Mouse (Mus musculus): ENCODE measurements at regions not wholly inside any gene's neighbourhood (a gene's known extent, or its start where the extent isn't known, plus 50 kb on each side); places are given as distances from the start of the nearest gene placed in this dataset.

DNA sequence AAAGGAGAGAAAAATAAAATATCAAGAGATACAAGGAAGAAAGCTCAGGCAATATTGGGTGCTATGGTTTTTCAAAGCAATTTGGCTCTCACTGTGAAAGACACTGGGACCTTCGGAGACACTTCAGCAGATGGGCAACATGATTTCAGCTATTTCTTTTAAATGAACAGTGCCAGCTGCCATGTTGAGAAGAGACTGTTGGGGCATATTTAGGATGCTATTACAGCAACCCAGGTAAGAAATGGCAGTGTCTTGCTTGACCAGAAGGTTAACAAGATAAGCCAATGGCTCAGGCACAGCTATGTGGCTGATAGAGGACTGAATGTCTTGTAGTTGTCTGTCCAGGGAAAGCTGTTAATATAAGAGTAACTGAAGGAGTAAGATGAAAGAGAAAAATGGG is 348.6 kb downstream of the Ankrd7 start:
- Histone ChIP-seq H3K4me1 (replicated peaks) (no peaks in the 10 kb centered on the region), H3K4me3 (no peak overlapping the region), H3K27me3 (no peaks in the 10 kb centered on the region), H3K36me3 (no peaks in the 10 kb centered on the region), H3K27ac (no peak overlapping the region), H3K9ac (no peak overlapping the region), H3K9me3 (no peaks in the 10 kb centered on the region), H3K4me2 (no peak overlapping the region)
- ATAC-seq (ENCODE audit: low FRiP score) = no peak
- 85% methylated on average over 1 of the region's 1 CpGs for WGBS

DNA sequence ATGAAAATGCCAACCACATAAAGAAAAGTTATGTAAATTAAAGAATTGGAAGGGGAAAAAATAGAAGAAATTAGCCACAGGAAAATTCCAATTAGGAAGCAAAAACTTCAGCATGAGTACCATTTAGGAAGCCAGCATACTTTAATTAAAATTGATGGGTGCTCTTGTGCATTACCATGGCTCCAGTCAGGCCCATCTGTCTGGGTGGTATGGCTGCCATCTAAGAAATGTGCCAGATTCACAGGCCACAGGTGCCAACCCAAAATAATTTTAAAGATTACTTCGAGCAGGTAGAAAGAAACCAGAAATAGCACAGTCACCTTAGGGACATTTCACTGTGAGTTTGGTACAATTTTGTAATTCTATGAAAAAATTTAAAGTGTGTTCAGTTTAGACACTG is 349.0 kb downstream of the Ankrd7 start:
- Histone ChIP-seq H3K36me3 (no peaks in the 10 kb centered on the region), H3K9ac (no peak overlapping the region), H3K27me3 (no peaks in the 10 kb centered on the region), H3K4me3 (no peak overlapping the region), H3K4me2 (no peak overlapping the region), H3K27ac (no peak overlapping the region), H3K4me1 (replicated peaks) (no peaks in the 10 kb centered on the region), H3K9me3 (no peaks in the 10 kb centered on the region)
- no peak for ATAC-seq (ENCODE audit: low FRiP score)
- WGBS = 86% methylated on average over 1 of the region's 1 CpGs

DNA sequence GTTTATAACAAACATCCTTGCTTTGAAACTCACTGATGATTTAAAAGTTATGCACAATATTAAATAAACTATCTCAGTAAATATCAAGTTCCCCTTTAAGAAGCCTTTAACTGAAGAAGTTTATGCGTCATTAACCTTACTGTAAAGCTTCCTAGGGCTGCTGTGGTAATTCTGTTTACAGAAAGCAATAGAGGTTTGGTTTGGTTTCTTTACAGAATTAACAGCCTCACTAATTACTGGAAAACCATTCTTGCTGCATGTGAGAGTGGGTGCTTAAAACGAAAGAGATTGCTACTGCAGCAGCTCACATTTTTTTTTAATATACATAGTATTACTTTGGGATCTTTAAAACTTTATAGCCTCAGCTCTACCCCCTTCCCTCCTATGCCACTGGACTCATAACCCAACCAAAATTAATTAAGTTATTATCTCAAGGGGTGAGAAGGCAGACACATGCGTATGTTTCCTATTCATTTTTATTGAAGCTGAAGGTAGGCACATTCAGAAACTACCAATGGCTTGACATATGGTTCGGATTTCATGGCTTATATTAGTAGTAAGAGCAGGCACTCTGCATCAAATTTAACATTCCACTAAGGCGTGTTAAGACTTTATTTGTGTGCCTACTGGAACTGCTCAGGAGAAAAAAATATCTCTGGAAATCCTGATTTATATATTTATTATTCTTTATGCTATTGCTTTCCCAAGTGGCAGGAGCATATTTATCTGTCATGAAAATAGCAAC is 398.1 kb downstream of the Ankrd7 start:
- ATAC-seq (ENCODE audit: low FRiP score) = no peak
- no peak overlapping the region for H3K27ac ChIP-seq
- no peak overlapping the region for H3K4me3 ChIP-seq
- H3K9me3 ChIP-seq = no peaks in the 10 kb centered on the region
- no peaks in the 10 kb centered on the region for H3K4me1 ChIP-seq (replicated peaks)
- WGBS = 70% methylated on average over 5 of the region's 5 CpGs
- no peak overlapping the region for H3K9ac ChIP-seq
- H3K27me3 ChIP-seq = no peaks in the 10 kb centered on the region
- no peak overlapping the region for H3K4me2 ChIP-seq
- H3K36me3 ChIP-seq = no peaks in the 10 kb centered on the region

DNA sequence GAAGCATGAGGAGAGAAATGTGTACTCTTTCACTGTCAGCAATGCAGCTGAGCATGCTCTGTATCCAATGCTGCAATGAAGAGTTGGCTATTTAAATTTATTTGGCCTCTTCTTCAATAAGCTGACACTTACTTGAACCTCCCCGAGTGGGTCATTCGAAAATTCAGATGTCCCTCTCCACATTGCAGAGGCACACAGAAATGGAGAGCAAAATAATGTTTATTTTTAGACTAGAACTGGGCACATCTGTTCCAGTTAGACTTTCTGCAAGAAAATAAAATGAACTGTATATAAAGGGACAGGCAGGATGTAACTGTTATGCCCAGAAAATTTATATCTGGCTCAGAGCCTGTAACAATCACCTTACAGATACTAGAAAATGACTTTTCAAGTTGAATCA is 407.1 kb downstream of the Ankrd7 start:
- Histone ChIP-seq H3K27me3 (no peaks in the 10 kb centered on the region), H3K27ac (no peak overlapping the region), H3K36me3 (no peaks in the 10 kb centered on the region), H3K4me2 (no peak overlapping the region), H3K9ac (no peak overlapping the region), H3K4me3 (no peak overlapping the region), H3K4me1 (replicated peaks) (no peaks in the 10 kb centered on the region), H3K9me3 (no peaks in the 10 kb centered on the region)
- ATAC-seq (ENCODE audit: low FRiP score) = no peak
- WGBS = 86% methylated on average over 2 of the region's 2 CpGs

DNA sequence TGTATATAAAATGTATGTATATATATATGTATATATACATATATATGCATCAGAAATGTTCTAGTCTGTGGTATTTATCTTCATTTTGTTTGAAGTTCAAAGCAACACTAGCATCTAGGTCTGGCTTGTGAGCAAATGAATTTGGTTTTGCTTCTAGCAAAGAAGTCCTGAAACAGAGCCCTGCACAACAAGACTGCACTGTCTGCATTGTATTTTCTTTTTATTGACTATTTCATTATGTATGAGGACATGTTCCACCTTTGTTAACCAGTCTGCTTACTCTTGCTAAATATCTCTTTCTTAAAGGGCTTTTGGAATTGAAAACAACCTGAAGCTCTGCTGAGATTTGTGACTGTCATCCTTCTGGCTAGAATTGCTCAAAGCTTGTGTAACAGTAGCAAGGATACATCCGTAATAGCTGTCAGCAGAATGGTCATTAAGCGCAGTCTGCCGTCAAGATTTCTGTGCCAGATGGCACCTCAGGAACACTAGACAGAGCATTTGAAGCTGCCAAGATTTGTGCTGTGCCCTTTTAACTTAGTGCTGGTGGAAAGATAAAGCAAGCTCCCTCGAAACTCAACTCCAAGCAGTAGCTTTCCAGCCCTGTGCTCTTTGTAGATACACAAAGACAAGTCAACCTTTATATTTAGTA is 416.7 kb downstream of the Ankrd7 start:
- Histone ChIP-seq H3K9me3 (no peaks in the 10 kb centered on the region), H3K27ac (peak overlapping the region; percentile 18; the same call in 1 of the 2 replicates), H3K4me3 (no peak overlapping the region), H3K4me2 (no peak overlapping the region), H3K36me3 (no peaks in the 10 kb centered on the region), H3K27me3 (no peaks in the 10 kb centered on the region), H3K4me1 (replicated peaks) (no peaks in the 10 kb centered on the region), H3K9ac (no peak overlapping the region)
- peak; percentile 57 for ATAC-seq (ENCODE audit: low FRiP score)
- 64% methylated on average over 4 of the region's 4 CpGs for WGBS

DNA sequence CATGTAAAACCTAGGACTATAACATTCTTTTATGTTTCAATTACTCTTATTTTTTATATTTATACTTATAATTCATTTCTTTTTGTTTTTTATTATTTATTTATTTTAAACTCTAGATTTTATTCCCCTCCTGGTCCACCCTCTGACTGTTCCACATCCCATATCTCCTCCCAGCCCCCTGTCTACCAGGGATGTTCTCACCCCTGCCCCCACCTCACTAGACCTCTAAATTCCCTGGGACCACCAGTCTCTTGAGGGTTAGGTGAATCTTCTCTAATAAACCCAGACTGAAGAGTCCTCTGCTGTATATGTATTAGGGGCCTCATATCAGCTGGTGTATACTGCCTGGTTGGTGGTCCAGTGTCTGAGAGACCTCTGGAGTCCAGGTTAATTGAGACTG is 466.5 kb downstream of the Ankrd7 start:
- H3K4me3 ChIP-seq = no peak overlapping the region
- no peak overlapping the region for H3K4me2 ChIP-seq
- H3K4me1 ChIP-seq (replicated peaks) = no peaks in the 10 kb centered on the region
- H3K27me3 ChIP-seq = no peaks in the 10 kb centered on the region
- no peaks in the 10 kb centered on the region for H3K9me3 ChIP-seq
- H3K9ac ChIP-seq = no peak overlapping the region
- ATAC-seq (ENCODE audit: low FRiP score) = no peak
- no peaks in the 10 kb centered on the region for H3K36me3 ChIP-seq
- H3K27ac ChIP-seq = no peak overlapping the region

DNA sequence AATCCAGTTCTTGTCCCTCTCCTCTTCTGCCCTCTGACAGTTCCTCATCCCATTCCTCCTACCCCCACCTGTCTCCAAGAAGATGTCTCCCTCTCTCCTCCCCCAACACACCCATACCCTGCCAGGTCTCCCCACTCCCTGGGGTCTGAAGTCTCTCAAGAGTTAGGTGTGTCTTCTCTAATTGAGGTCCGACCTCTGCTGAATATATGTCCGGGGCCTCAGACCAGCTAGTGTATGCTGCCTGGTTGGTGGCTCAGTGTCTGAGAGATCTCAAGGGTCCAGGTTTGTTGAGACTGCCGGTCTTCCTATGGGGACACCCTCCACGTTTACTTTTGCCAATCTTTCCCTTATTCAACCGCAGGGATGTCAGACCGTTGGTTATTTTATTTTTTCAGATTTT is 469.5 kb downstream of the Ankrd7 start:
- Histone ChIP-seq H3K9ac (no peak overlapping the region), H3K4me3 (no peak overlapping the region), H3K36me3 (no peaks in the 10 kb centered on the region), H3K4me2 (no peak overlapping the region), H3K27me3 (no peaks in the 10 kb centered on the region), H3K27ac (no peak overlapping the region), H3K4me1 (replicated peaks) (no peaks in the 10 kb centered on the region), H3K9me3 (no peaks in the 10 kb centered on the region)
- 94% methylated on average over 6 of the region's 6 CpGs for WGBS
- ATAC-seq (ENCODE audit: low FRiP score) = no peak

DNA sequence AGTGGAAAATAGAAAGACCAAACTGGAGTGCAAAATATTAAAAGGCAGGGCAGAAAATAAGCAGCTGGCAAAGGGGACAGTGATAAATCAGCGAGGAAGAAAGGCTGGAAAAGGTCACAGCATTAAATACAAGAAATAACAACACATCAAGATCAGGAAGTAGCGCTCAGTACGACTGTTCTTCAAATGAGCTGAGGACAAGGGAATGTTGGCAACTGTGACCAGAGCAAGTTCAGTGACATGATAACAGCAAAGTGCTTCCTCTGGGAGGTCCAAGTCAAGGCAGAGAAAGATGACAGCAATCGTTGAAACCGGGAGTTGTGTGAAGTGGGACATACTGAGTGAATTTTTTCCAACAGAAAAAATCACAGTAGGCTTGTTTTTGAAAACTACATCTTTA is 472.4 kb downstream of the Ankrd7 start:
- Histone ChIP-seq H3K27me3 (no peaks in the 10 kb centered on the region), H3K4me1 (replicated peaks) (no peaks in the 10 kb centered on the region), H3K27ac (no peak overlapping the region), H3K9me3 (no peaks in the 10 kb centered on the region), H3K4me3 (no peak overlapping the region), H3K4me2 (no peak overlapping the region), H3K9ac (no peak overlapping the region), H3K36me3 (no peaks in the 10 kb centered on the region)
- ATAC-seq (ENCODE audit: low FRiP score) = no peak
- 78% methylated on average over 5 of the region's 5 CpGs for WGBS
